Mouse (Mus musculus) spleen, adult 18-20 months (tissue): ENCODE data around the gene Dclre1a.
"Not testable (repeated sequence)": the region's sequence is repeated elsewhere in the genome, so short reads cannot be mapped to it uniquely, and the experiment has no call there.

Experiments
- DNase-seq, 2 experiments: peaks; one replicate each; pipeline ENCODE4 v3.0.0; 2022; ENCODE audit warnings: mixed read lengths in 2 of 2

Gene Dclre1a

DNA sequence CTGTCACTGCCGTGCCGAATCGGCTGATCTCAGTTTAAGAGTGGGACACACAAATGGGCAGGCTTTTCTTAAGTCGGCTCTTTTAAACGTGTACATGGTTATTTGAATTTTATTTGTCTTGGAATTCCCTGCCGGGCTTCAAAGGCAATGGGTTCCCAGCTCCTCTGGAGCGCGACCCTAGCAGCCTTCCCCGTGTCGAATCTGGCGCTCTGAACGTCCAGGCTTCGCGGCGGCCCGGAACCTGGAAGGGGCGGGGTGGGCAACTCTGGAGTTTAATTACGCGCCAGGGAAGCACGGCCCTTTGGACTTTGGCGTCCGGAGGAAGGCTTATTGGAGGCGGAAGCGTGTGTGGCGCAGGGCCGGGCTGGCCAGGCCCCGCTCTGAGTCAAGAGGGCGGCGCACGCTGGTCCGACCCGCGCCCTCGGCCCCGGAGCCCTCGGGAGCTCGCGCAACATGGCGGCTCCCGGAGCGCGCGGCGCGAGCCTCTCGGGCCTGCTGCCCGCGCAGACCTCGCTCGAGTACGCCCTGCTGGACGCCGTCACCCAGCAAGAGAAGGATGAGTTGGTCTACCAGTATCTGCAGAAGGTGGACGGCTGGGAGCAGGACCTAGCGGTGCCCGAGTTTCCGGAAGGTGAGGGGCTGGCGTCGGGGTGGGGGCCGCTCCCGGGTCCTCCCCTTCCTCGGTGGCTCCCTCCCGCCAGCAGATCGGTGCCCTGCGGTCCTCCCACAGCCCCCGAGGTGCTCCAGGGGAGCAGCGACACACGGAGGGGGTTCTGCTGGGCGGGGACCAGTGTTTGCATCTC, 409 bp upstream of the Dclre1a start, which contains the start of gene Nhlrc2:
Nhlrc2 (plus strand) TSS at position 32 of the 803 bp plus-strand sequence.
- DNase-seq, result peak; percentile 62 to 77

GRCm38 (mm10) chr19:56546031-56546430, 2.0 kb downstream of the Dclre1a start:
- DNase-seq, result no peak

DNA sequence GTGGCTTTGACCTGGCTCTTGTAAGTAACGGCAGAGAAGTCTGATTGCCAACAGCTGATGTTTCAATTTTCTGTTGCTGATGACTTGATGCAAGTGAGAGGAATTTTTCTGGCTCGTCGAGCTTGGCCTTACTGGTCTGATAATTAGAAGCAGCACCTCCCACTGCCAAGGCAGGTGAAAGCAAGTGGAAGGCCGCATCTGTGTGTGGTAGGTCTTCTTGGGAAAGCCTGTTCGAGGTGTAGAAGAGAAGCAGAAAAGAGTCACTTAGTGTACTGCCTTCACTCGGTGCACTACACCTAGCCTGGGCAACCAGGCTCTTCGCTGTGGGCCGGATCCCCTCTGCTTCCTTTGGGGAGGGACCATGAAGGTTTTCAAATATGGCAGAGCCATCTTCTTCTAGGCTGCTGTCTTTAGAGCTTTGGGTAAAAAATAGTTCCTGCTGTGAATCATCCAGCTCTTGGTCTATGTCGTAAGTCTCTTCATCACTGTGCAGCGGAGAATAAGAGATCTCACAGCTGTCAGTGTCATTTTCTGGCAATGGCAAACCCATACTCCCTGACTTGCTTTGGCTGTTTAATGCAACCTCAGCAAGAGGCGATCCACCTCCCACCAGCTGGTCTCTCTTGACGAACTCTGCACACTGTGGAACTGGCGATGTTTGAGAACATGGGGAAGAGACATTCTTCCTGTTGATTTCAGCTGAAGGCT, 3.2 kb downstream of the Dclre1a start:
- no peak for DNase-seq

- no peak for DNase-seq
Observed at GRCm38 (mm10) chr19:56543320-56543719, 4.7 kb downstream of the Dclre1a start.

DNA sequence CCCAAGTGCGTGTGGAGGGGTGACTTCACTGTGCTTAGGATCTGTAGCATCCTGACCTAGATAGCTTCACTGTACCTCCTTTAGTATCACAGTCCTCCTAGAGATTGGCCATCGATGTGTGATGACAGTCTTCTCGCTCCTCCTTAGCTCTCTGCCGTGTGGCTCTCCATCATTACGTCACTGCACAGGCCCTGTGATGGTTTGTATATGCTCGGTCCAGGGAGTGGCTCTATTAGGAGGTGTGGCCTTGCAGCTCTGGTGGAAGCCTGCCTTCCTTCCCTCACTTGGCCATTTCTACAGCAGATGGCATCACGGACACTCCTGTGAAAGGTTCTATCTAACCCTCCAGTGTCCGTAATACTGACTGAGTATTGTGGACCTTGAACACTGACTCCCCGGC, 12.3 kb downstream of the Dclre1a start:
- DNase-seq, result no peak

GRCm38 (mm10) chr19:56535064-56535463, 13.0 kb downstream of the Dclre1a start:
- no peak for DNase-seq

DNA sequence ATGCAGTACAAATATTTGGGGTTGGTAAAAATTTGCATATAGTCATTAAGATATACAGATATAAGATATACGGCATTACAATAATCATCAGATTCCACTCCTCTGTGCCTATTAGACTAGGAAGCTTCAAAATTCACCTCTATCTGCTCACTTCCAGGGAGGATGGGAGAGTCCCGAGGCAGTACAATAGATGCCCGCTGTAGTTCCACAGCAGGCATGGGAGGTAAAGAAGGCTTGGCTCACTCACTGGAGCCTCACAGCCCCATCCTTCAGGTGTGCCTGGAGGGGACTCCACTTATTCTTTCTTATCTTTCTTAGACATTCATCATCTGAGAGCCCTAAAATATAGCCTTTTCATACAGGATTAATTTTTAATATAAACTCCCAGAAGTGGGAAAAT, 13.7 kb downstream of the Dclre1a start:
- no peak for DNase-seq

DNA sequence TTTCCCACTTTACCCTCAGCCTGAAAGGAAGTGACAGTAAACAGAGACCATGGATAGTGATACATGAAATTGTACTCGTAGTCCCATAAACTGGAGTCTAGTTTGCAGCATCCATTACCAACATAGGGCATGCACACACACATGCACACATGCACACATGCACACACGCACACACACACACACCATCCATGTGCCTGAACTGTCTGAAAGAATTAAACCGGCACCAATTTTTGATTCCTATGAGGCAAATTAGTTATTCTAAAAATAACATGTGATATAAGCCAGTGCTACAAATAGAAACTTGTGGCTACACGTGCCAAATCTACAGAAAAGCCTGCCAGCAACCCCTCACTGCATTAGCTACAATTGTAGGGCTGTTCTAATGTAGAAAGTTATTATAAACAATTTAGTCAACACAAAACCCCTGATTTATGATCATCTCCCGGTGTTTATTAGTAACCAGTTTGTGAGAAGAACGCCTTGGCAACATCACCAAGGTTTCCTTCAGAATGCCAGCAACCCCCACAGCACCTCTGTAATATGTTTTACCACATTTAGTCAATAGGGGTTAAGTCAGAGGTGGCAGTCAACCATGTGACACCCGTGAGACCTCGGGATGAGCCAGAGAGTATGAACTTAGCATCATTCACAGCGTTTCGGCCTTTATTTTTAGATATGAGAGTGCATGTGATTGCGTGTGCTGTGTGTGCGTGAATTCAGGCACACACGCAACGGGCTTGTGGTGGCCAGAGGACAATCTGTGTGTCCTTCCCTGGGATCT, 14.5 kb downstream of the Dclre1a start:
- no peak for DNase-seq

- DNase-seq, result no peak
Observed at GRCm38 (mm10) chr19:56531251-56531650, 16.8 kb downstream of the Dclre1a start.

DNA sequence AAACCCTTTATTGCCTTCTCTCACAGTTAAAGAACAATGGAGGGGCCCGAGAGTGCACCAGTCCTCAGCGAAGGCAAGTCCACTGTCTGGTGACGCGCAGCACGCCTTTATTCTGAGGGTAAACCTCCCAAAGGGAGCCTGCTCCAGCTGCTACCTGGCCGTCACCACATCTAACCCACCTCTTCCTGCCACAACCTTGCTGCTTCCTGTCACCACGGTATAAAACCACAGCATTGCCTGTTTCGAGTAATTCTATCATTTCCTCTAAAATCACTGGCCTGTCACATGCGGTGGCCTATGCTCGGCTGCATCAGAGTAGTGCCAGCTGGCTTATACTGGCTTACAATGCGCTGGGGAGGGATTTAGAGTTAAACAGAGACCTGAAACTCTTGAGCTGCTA, 17.5 kb downstream of the Dclre1a start:
- not testable (repeated sequence) for DNase-seq

GRCm38 (mm10) chr19:56519408-56519807, 28.6 kb downstream of the Dclre1a start:
- not testable (repeated sequence) for DNase-seq

DNA sequence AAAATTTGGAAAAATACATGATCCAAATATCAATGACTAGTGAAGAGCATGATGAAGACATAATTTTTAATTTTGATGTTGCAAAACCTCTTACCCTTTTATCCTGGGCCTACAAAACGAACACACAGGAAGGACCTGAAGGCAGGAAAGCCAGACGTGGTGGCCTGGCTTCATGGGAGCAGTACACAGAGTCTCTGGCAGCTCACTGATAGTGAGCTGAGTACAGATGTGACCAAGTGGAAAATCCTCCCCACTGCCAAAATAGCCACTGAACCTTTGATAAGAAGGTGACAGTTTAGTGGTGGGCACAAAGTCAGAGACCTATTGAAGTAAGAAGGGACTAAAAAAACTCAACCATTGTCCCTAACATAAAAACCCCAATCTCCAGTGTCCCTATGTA, 34.5 kb downstream of the Dclre1a start:
- DNase-seq, result not testable (repeated sequence)

GRCm38 (mm10) chr19:56511207-56511606, 36.8 kb downstream of the Dclre1a start:
- DNase-seq, result not testable (repeated sequence)

DNA sequence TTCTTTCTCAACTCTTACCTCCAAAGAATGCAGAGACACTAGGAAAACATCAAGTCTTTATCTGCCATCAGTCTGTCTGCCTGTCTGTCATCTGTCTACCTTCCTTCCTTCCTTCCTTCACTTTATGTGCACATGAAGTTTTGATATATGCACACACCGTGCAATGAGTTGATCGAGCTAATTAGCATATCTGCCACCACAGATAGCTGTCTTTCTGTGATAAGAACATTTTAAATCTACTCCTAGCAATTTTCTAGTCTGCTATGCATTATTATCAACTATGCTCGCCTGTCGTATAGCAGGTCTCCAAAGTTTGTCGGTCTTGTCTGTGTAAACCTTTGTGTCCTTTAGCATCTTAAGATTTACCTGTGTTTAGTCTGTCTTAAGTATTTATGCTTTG, 44.5 kb downstream of the Dclre1a start:
- not testable (repeated sequence) for DNase-seq

DNA sequence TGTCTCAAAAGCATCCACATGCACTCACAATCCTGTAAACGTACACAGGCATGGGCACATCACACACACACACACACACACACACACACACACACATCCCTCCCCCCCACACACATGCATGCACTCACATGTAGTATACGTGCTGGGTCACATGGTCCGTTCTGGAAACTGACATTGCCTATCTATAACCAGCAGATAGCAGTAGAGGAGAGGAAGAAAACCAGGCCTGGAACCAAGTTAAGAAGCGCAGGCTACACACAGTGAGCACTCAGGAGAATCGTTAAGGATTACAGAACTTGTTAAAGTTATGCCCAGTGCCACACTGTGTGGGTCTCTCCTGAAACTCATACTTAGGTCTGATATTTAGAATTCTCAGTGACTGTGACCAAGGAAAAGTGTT, 45.0 kb downstream of the Dclre1a start:
- not testable (repeated sequence) for DNase-seq

- DNase-seq, result not testable (repeated sequence)
Observed at GRCm38 (mm10) chr19:56494157-56494556, 53.9 kb downstream of the Dclre1a start.

DNA sequence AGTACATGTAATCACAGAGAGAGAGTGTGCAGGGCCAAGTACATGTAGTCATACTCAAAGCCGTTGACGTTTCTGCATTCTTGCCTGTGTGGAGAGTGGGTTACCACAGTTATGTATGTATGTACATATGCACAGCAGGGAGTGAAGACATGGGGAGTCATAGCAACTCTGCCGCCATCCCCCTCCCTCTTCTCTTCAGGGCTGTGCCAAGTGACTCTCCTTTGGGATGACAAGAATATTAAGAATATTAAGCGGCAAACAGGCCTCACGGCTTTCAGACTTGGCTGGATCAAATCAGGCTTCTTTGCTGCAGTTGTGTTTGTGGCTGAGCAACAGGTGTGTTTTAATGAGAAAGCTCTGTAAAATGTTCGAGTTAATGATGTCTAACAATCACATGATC, 58.4 kb downstream of the Dclre1a start:
- DNase-seq, result no peak

GRCm38 (mm10) chr19:56487339-56487738, 60.7 kb downstream of the Dclre1a start:
- no peak for DNase-seq

DNA sequence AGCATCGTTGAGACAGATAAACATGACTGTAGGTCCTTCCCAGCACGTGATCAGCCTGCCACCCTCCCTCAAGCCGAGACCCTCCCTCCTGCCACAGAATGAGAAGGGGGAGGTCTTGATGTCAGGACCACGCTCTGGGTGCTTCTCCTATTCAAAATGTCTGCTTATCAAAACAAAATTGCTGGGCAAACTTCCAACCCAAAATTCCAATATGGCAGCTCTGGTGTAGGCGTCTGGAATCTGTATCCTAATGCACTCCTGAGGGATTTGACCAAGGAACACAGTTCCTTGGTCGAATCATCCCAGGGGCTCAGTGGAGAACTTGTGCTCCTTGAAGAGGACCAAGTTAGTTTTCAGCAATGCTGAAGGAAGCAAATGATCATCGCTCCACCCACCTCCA, 61.1 kb downstream of the Dclre1a start:
- no peak for DNase-seq

GRCm38 (mm10) chr19:56485376-56486271, 62.4 kb downstream of the Dclre1a start:
- no peak for DNase-seq

- no peak for DNase-seq
Observed at GRCm38 (mm10) chr19:56484630-56485375, 63.2 kb downstream of the Dclre1a start.
